Mouse (Mus musculus): ENCODE measurements at regions not wholly inside any gene's neighbourhood (a gene's known extent, or its start where the extent isn't known, plus 50 kb on each side); places are given as distances from the start of the nearest gene placed in this dataset.

- no peak for TF ChIP-seq CTCF (conservative IDR thresholded peaks at IDR 0.05 in 1 of 2, IDR thresholded peaks at IDR 0.05 in 1 of 2; ENCODE audit: low read depth in 2 of 2, low read length in 2 of 2)
- TF ChIP-seq ETS1 (conservative IDR thresholded peaks at IDR 0.05; ENCODE audit: low read depth, low read length), result no peak
- no peak for TF ChIP-seq ZC3H11A (IDR thresholded peaks at IDR 0.05; ENCODE audit: low read depth, low read length)
- TF ChIP-seq TCF12 (IDR thresholded peaks at IDR 0.05; ENCODE audit: low read depth, low read length), result no peak
- TF ChIP-seq MYC (IDR thresholded peaks at IDR 0.05; ENCODE audit: low read depth, low read length), result no peak
- no peak for TF ChIP-seq USF1 (IDR thresholded peaks at IDR 0.05; ENCODE audit: low read depth, low read length)
- TF ChIP-seq MAX (IDR thresholded peaks at IDR 0.05; ENCODE audit: low read length), result no peak
Measured at GRCm38 (mm10) chr9:79502034-79502433, 216.6 kb downstream of the Col12a1 start.
